15 mouse cellular contexts compared by ENCODE assay signal in genomic region chr7:118320307-118320706, GRCm38 (mm10).
"Had no signal": no experiment of that assay in that cellular context is flagged by ENCODE, and none has a peak within 500 bp of the region (broad histone marks: within the 10 kb centered on the region; RNA-seq: fewer than 3 reads in every experiment).

No protein-coding gene starts in this region.

- H3K27me3 ChIP-seq: neural tube, embryonic 15.5 days; stomach, embryonic 15.5 days had no signal

- H3K4me1 ChIP-seq: neural tube, embryonic 15.5 days; stomach, embryonic 15.5 days had no signal

- H3K9me3 ChIP-seq: neural tube, embryonic 15.5 days; stomach, embryonic 15.5 days had no signal

- H3K36me3 ChIP-seq: neural tube, embryonic 15.5 days; stomach, embryonic 15.5 days had no signal

- H3K27ac ChIP-seq: neural tube, embryonic 15.5 days; stomach, embryonic 15.5 days; stomach, postnatal 0 days had no signal

- H3K4me2 ChIP-seq: neural tube, embryonic 15.5 days; stomach, embryonic 15.5 days had no signal

- H3K9ac ChIP-seq: neural tube, embryonic 15.5 days; stomach, embryonic 15.5 days had no signal

- DNase-seq: retina, postnatal 1 day; right cerebral cortex, adult 18-20 months; right cerebral cortex, postnatal 14 days; right cerebral cortex, postnatal 25 days; right cerebral cortex, postnatal 4 days; spleen, adult 18-20 months; thymus, adult 18-20 months; thymus, adult 2 months; thymus, postnatal 14 days; thymus, postnatal 25 days; thymus, postnatal 36 days; thymus, postnatal 4 days had no signal

- H3K4me3 ChIP-seq: neural tube, embryonic 15.5 days; stomach, embryonic 15.5 days had no signal
